Mouse (Mus musculus): ENCODE data around the gene Tanc1.

DNA sequence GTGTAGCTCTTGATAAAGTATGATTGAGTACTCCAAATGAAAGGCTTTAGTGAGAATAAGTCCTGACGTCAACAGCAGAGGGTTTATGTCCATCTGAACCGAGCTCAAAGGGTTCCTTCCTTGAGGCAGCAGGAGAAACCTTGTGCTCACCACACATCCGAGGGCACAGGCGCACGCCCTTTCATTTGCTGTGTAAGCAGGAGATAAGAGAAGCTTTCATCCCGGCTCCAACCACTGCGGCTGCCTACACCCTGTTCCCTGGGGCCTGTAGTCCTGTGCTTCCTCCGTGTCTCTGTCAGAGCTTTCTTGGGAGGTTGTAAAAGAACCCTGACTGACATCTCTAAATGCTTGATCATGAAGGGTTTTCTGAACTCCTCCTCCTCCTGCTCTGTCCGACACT is 181.5 kb downstream of the Tanc1 start:
- TF ChIP-seq CTCF (conservative IDR thresholded peaks at IDR 0.05; ENCODE audit: low read length) (no peak), POU5F1 (IDR thresholded peaks at IDR 0.05; ENCODE audit: borderline replicate concordance, low read length) (no peak)

Measured in E14TG2a.4 (cell line).